Mouse (Mus musculus) CD4-positive naive resting alpha-beta T cell, adult 76 days (primary cell): ENCODE results near the gene Dync2li1. TPM values are rescaled to one million over a fixed set of nuclear protein-coding genes. Genes with fewer than 3 reads are reported as not detected.

Experiments
- total RNA-seq: library from RNA; stranded (reverse); gene quantifications from one replicate; pipeline ENCODE4 v1.2.4, GENCODE M21; 2023

The Dync2li1 gene
- 0.56 TPM for total RNA-seq

DNA sequence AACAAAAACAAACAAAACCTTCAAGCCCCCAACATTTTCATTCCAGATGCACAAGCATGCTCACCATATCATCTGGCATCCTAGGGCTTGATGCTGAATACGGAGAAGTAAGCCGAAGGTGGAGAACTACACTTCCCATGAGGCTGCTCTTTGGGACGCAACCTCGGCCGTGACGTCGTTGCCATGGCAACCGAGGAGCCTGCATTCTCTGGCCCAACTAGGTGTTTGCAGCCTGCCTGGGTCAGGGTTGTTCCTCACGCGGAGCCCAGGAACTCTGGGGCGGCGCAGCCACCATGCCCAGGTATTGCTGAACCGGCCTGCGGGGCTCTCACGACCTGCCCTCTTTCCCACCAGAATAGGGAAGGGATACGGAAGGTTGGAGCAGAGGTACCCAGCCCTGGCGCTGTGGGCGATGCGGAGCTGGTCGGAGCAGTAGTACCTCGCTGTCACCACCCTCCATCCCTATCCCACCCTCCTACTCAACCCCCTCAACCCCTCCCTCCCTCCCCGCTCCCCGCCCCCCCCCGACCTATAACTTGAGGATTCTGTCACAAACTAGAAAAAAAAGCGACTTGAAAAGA, at the start of gene Dync2li1:
Gene Dync2li1 (plus strand): TSS at position 221 of the 581 bp plus-strand sequence.

GRCm38 (mm10) chr17:84675951-84676366, 49.7 kb downstream of the Dync2li1 start, which contains the start of gene Abcg8:
Abcg8 (plus strand) TSS chr17:84676302.

GRCm38 (mm10) chr17:84682734-84683717, 56.7 kb downstream of the Dync2li1 start, which contains the start of gene Abcg5:
Abcg5 (minus strand) TSS chr17:84683011.

Other genes starting within 250 kb of the Dync2li1 start
- gene Thada, start 160.3 kb upstream of the Dync2li1 start, total RNA-seq, result 180 TPM
- gene Plekhh2, start 114.6 kb upstream of the Dync2li1 start, total RNA-seq, result not detected
- gene Abcg8, start 49.8 kb downstream of the Dync2li1 start, total RNA-seq, result not detected
- gene Abcg5, start 56.5 kb downstream of the Dync2li1 start, total RNA-seq, result not detected
- 49.6 TPM for gene Lrpprc, start 164.3 kb downstream of the Dync2li1 start, total RNA-seq